23 mouse cellular contexts compared by ENCODE assay signal in genomic region chr2:76693765-76694164, GRCm38 (mm10). TPM values are rescaled to one million over a fixed set of nuclear protein-coding genes. Genes with fewer than 3 reads are reported as not detected.
"Had no signal": no experiment of that assay in that cellular context is flagged by ENCODE, and none has a peak within 500 bp of the region (broad histone marks: within the 10 kb centered on the region; RNA-seq: fewer than 3 reads in every experiment).

No protein-coding gene starts in this region.

- H3K4me3 ChIP-seq: liver, embryonic 13.5 days; liver, embryonic 15.5 days; lung, embryonic 15.5 days; megakaryocyte, embryonic 14.5 days; midbrain, embryonic 12.5 days; neural tube, embryonic 12.5 days had no signal

- H3K9ac ChIP-seq: liver, embryonic 13.5 days; liver, embryonic 15.5 days; liver, postnatal 0 days; lung, embryonic 15.5 days; midbrain, embryonic 12.5 days; neural tube, embryonic 12.5 days had no signal

- H3K27ac ChIP-seq: liver, embryonic 13.5 days; liver, embryonic 15.5 days; lung, embryonic 15.5 days; macrophage; midbrain, embryonic 12.5 days; neural tube, embryonic 12.5 days had no signal

- DNase-seq: liver, embryonic 13.5 days; liver, postnatal 0 days; lung, adult 2 months; lung, postnatal 14 days; lung, postnatal 36 days; midbrain, embryonic 14.5 days; right cerebral cortex, adult 18-20 months; right cerebral cortex, postnatal 25 days; right cerebral cortex, postnatal 4 days; spleen, adult 18-20 months; thymus, adult 2 months; thymus, postnatal 25 days; thymus, postnatal 4 days had no signal

- H3K4me1 ChIP-seq: liver, embryonic 13.5 days; liver, embryonic 15.5 days; lung, embryonic 15.5 days; midbrain, embryonic 12.5 days; neural tube, embryonic 12.5 days had no signal

- H3K27me3 ChIP-seq: liver, embryonic 13.5 days; liver, embryonic 15.5 days; lung, embryonic 15.5 days; megakaryocyte, embryonic 14.5 days; midbrain, embryonic 12.5 days; neural tube, embryonic 12.5 days had no signal

RNA-seq across cellular contexts. Expression of gene Pjvk, which starts 45.5 kb away (rescaled TPM):
- total RNA-seq: midbrain, postnatal 0 days; monocyte, adult 5-6 weeks; neutrophil, adult 5-6 weeks had no signal
- polyA plus RNA-seq: liver, embryonic 13.5 days; liver, embryonic 15.5 days; liver, postnatal 0 days; lung, adult 2 months; small intestine, adult 2 months; thymus, adult 2 months had no signal
